Comparison of ENCODE assay signal across 10 mouse cellular contexts in the genomic region with DNA sequence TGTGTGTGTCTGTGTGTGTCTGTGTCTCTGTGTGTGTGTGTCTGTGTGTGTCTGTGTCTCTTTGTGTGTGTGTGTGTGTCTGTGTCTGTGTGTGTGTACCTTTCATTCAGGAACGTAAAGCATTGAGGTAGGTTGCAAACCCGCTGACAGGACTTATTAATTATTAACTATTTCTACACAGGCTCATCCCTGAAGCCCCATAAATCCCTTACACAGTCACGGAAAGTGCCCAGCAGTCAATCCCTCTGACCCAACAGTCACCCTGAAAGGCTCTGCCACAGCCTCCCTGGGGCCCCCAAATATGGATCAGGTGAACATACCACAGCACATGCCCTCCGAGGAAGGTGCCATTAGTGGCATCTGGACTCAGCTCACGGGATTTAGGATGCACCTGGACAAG. TPM values are rescaled to one million over a fixed set of nuclear protein-coding genes. Genes with fewer than 3 reads are reported as not detected.
DNase-seq lines count a peak whose midpoint lies in the region; ATAC-seq and TF ChIP-seq lines count a peak whose summit lies in the region.
"Had no signal": no experiment of that assay in that cellular context is flagged by ENCODE, and none has a peak within 500 bp of the region (broad histone marks: within the 10 kb centered on the region; RNA-seq: fewer than 3 reads in every experiment).

No protein-coding gene starts in this region.

- H3K9ac ChIP-seq in lung, embryonic 14.5 days: no peak overlapping the region
- H3K9ac ChIP-seq in intestine, embryonic 14.5 days (ENCODE audit: low read length): no peak overlapping the region
- no peak overlapping the region; the same call in 1 of the 2 replicates for H3K9ac ChIP-seq in midbrain, embryonic 13.5 days (replicated peaks)

- 67% methylated on average over 5 of the region's 5 CpGs for WGBS in heart, embryonic 10.5 days
- WGBS in lung, embryonic 14.5 days: 55% methylated on average over 5 of the region's 5 CpGs
- 44% methylated on average over 5 of the region's 5 CpGs for WGBS in intestine, embryonic 14.5 days
- 54% methylated on average over 5 of the region's 5 CpGs for WGBS in midbrain, embryonic 13.5 days

- H3K27me3 ChIP-seq in heart, embryonic 10.5 days (ENCODE audit: insufficient read depth, poor library complexity, severe bottlenecking): 0 out of 2 replicates have a peak, but pooled peaks cover 4% of the 10 kb centered on the region
- H3K27me3 ChIP-seq in lung, embryonic 14.5 days (ENCODE audit: insufficient read depth, low read length): no peaks in the 10 kb centered on the region
- H3K27me3 ChIP-seq in intestine, embryonic 14.5 days (replicated peaks; ENCODE audit: control insufficient read depth, insufficient read depth, low read length): no peaks in the 10 kb centered on the region
- H3K27me3 ChIP-seq in midbrain, embryonic 13.5 days: no peaks in the 10 kb centered on the region

- H3K36me3 ChIP-seq in heart, embryonic 10.5 days: no peaks in the 10 kb centered on the region
- H3K36me3 ChIP-seq in lung, embryonic 14.5 days (ENCODE audit: insufficient read depth): no peaks in the 10 kb centered on the region
- no peaks in the 10 kb centered on the region for H3K36me3 ChIP-seq in intestine, embryonic 14.5 days (ENCODE audit: control insufficient read depth, insufficient read depth, low read length)
- H3K36me3 ChIP-seq in midbrain, embryonic 13.5 days: no peaks in the 10 kb centered on the region

- peak overlapping the region; percentile 36; the same call in 1 of the 2 replicates for H3K4me3 ChIP-seq in heart, embryonic 10.5 days
- no peak overlapping the region for H3K4me3 ChIP-seq in lung, embryonic 14.5 days (ENCODE audit: low read depth, low read length)
- no peak overlapping the region for H3K4me3 ChIP-seq in intestine, embryonic 14.5 days (ENCODE audit: low read depth, low read length)
- H3K4me3 ChIP-seq in midbrain, embryonic 13.5 days (replicated peaks): no peak overlapping the region

- intact Hi-C loops in heart, postnatal 25 days (cut with DNase I): loop anchor here (5.0 kb wide), 1 partner anchor 58 kb away; no protein-coding TSS in a partner anchor

- H3K9me3 ChIP-seq in heart, embryonic 10.5 days: no peaks in the 10 kb centered on the region
- H3K9me3 ChIP-seq in lung, embryonic 14.5 days (ENCODE audit: low read depth, low read length): no peaks in the 10 kb centered on the region
- H3K9me3 ChIP-seq in intestine, embryonic 14.5 days (ENCODE audit: control insufficient read depth, low read length): no peaks in the 10 kb centered on the region
- no peaks in the 10 kb centered on the region for H3K9me3 ChIP-seq in midbrain, embryonic 13.5 days

- ATAC-seq in lung, embryonic 14.5 days (ENCODE audit: insufficient read depth): no peak
- ATAC-seq in intestine, embryonic 14.5 days (replicated peaks; ENCODE audit: low FRiP score, low TSS enrichment, low read depth): peak; percentile 57; the same call in 1 of the 2 replicates
- ATAC-seq in midbrain, embryonic 13.5 days: 0 out of 2 replicates have a peak, but pooled peaks have one; percentile 2

- no peak for TF ChIP-seq CTCF in lung, embryonic 14.5 days (IDR thresholded peaks at IDR 0.05; ENCODE audit: low read depth)

- H3K4me1 ChIP-seq in heart, embryonic 10.5 days: peaks cover 33% of the 10 kb centered on the region
- peaks cover 35% of the 10 kb centered on the region for H3K4me1 ChIP-seq in lung, embryonic 14.5 days (ENCODE audit: insufficient read depth)
- H3K4me1 ChIP-seq in intestine, embryonic 14.5 days (replicated peaks; ENCODE audit: control insufficient read depth, insufficient read depth, low read length): peaks cover 30% of the 10 kb centered on the region
- H3K4me1 ChIP-seq in midbrain, embryonic 13.5 days (replicated peaks): peaks cover 23% of the 10 kb centered on the region

- DNase-seq in heart, embryonic 10.5 days (ENCODE audit: low spot score): no peak
- no peak for DNase-seq in heart, postnatal 25 days (ENCODE audit: low spot score)
- no peak for DNase-seq in lung, embryonic 14.5 days
- no peak for DNase-seq in lung, postnatal 36 days
- no peak for DNase-seq in intestine, embryonic 14.5 days (ENCODE audit: low spot score)
- no peak for DNase-seq in spleen, postnatal 4 days (ENCODE audit: low spot score in 2 of 2)
- DNase-seq in lung, postnatal 4 days: no peak
- DNase-seq: left cerebral cortex, postnatal 4 days; right cerebral cortex, postnatal 14 days had no signal

- peak overlapping the region; percentile 73 for H3K27ac ChIP-seq in heart, embryonic 10.5 days
- H3K27ac ChIP-seq in lung, embryonic 14.5 days (ENCODE audit: low read depth): no peak overlapping the region
- no peak overlapping the region for H3K27ac ChIP-seq in intestine, embryonic 14.5 days (ENCODE audit: low read depth)
- H3K27ac ChIP-seq in midbrain, embryonic 13.5 days: no peak overlapping the region

- H3K4me2 ChIP-seq in lung, embryonic 14.5 days: peak overlapping the region; percentile 47; the same call in 1 of the 2 replicates
- peak overlapping the region; percentile 29; the same call in 1 of the 2 replicates for H3K4me2 ChIP-seq in intestine, embryonic 14.5 days (ENCODE audit: low read length)
- H3K4me2 ChIP-seq in midbrain, embryonic 13.5 days (replicated peaks): peak overlapping the region; percentile 48

RNA-seq across cellular contexts. Expression of gene Rab4a, which starts 45.2 kb away (rescaled TPM):
- 65.9 and 68.9 TPM in 2 replicates for polyA plus RNA-seq in heart, embryonic 10.5 days (2016; fragmentation: Nextera tagmentation; extraction: Ambion mirVana)
- 1 to 10 TPM; 8.2 to 8.7 TPM for total RNA-seq in heart, postnatal 25 days (2021)
- 30.1 and 32.1 TPM in 2 replicates for polyA plus RNA-seq in lung, embryonic 14.5 days (2014; fragmentation: Nextera tagmentation; extraction: Ambion mirVana)
- 51.9 and 52.0 TPM in 2 replicates for polyA plus RNA-seq in intestine, embryonic 14.5 days (2014; fragmentation: Nextera tagmentation; extraction: Ambion mirVana)
- 64.0 and 65.7 TPM in 2 replicates for polyA plus RNA-seq in midbrain, embryonic 13.5 days (2015; fragmentation: Nextera tagmentation; extraction: Ambion mirVana)
